Mouse (Mus musculus): ENCODE data around the gene Il18bp. TPM values are rescaled to one million over a fixed set of nuclear protein-coding genes. Genes with fewer than 3 reads are reported as not detected.
"Not testable (repeated sequence)": the region's sequence is repeated elsewhere in the genome, so short reads cannot be mapped to it uniquely, and the experiment has no call there.

The Il18bp gene
- total RNA-seq (2021) = 7.4 and 8.9 TPM in 2 replicates
- long read RNA-seq, partial matches to known transcripts = 9 of 13 reads
- long read RNA-seq, other reads (novel, unspliced or antisense) = 0 of 13 reads

DNA sequence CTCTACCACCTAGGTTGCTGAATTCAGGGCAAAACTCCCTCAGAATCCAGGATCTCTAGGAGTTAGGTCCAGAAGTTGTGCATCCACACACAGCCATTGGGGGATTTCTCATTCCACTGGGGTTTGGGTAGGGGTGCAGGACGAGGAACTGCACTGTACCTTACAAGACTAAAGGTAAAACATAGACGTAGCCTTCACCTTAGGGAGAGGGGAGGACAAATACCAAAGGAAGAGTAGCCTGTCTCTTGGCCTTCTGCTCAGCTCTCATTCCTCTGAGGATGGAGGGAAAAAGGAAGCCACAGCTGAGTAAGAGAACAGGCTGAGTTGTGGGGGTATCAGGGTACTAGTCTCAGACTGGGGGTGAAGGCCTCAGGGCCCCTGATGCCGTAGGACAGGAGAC is at the start of gene Il18bp:
Gene Il18bp, minus strand, starts transcription at position 101 of the 400 bp plus-strand sequence.
- DNase-seq = no peak

DNA sequence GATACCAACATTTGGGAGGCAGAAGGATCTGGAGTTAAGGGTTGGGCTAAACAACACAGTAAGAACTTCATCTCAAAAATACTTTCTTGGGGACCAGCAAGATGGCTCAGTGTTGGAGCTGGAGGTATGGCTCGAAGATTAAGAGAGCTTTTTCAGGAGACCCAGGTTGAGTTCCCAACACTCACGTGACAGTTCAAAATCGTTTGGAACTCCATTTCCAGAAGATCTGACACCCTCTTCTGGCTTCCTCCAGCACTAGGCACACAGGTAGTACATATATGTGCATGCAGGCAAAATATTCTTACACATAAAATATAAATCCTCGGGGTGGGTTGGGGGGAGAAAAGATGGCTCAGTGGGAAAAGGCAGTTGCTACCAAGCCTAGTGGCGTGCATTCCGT is 47.9 kb upstream of the Il18bp start:
- no peak for DNase-seq

- peak; percentile 94 for DNase-seq
Measured at GRCm38 (mm10) chr7:102065046-102065891, 46.8 kb upstream of the Il18bp start, which contains the start of the genes Rnf121, Xndc1 and Xntrpc. Gene Rnf121 (minus strand): TSS chr7:102065469. Gene Xndc1 (plus strand): TSS chr7:102065511. Gene Xntrpc (plus strand): TSS chr7:102065713.

DNA sequence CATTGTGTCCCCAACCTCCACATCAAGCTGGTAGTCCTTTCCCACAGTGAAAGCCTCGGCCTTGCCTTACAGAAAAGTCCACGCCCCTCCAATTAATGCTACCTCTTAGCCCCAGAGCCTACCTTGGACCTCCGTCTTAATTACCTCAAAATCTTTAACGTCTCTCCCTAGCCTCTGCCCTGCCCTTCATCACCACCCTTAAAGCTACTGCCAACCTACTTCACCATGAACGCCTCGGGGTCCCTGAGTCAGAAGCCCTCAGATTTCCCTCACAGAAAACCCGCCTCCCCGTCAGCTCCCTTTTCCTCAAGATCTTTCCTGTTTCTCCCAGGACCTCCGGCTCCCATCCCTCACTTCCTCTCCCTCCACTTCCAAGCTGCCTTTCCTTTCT is 46.2 kb upstream of the Il18bp start:
- no peak for DNase-seq

GRCm38 (mm10) chr7:102063891-102064290 is 45.4 kb upstream of the Il18bp start:
- DNase-seq = no peak

- no peak for DNase-seq
Measured at GRCm38 (mm10) chr7:102062203-102062602, 43.7 kb upstream of the Il18bp start.

DNA sequence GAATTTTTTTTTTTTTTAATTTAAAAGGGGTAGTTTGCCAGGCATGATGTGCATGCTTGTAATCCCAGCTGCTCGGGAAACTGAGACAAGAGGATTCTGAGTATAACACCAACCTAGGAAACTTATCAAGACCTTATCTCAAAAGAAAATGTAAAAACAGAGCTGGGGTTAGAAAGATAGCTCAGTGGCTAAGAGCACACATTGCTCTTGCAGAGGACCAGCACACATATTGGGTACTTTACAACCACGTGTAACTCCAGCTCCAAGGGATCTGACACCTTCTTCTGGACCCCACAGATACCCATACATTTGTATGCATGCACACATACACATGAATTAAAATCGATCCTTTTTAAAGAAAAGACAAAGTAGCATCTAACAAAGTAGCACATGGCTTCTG is 42.9 kb upstream of the Il18bp start:
- DNase-seq = no peak

- not testable (repeated sequence) for DNase-seq
Measured at GRCm38 (mm10) chr7:102048524-102048923, 30.0 kb upstream of the Il18bp start.

GRCm38 (mm10) chr7:102042314-102042713 is 23.8 kb upstream of the Il18bp start:
- no peak for DNase-seq

DNA sequence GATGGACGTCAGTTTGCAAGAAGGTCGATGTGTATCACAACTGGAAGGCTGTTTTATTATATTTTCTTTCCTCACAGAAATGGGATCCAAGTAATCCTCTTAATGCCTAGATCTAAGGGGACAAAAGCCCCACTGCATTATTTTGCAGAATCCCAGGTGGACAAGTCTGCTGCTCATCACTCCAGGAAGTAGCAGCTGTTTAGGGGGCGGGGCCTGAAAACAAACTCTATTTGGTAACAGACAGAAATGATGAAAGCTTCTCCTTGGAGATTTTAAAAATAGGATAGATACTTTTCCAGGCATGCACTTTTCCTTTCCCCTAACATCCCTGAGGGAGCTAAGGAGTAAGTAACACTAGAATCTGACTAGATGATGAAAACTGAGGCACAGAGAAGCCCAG is 18.8 kb upstream of the Il18bp start:
- no peak for DNase-seq

DNA sequence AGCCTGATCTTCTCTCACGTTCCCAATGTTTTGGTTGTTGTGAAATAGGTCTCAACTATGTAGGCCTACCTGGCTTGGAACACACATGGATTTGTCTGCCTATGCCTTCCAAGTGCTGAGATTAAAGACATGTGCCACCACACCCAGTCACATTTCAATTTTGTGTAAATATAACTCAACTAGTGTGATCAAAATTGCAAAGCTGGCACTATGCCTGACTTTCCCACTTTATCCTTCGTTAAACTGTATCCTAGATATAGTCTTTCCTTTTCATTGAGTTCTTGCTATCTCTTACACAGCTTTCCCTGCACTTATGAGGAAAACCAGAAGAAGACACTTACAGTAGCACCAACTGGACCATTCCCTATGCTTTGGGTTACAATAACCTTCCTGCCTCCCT is 17.0 kb upstream of the Il18bp start:
- no peak for DNase-seq

GRCm38 (mm10) chr7:102034904-102035303 is 16.4 kb upstream of the Il18bp start:
- DNase-seq = no peak

- no peak for DNase-seq
Measured at GRCm38 (mm10) chr7:102025187-102026119, 7.0 kb upstream of the Il18bp start.

DNA sequence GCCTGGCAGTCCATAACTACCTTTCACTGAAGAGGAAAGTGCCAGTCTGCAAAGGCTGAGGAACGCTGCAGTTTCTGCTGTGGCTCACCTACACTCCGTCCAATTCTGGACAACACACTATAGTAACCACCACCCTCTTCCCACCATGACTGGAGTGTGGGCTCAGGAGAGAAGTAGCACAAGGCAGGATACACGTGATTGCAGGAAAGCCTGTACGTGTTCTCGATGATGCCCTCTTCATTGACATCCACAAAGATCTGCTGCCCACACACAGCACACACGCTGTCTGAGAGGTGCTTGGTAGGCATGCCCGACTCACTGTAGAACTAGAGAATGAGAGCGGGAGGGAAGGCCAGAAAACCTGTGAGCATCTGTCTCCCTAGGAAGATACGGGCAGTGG is 5.3 kb upstream of the Il18bp start:
- DNase-seq = no peak

GRCm38 (mm10) chr7:102020934-102021333 is 2.4 kb upstream of the Il18bp start:
- DNase-seq = not testable (repeated sequence)

DNA sequence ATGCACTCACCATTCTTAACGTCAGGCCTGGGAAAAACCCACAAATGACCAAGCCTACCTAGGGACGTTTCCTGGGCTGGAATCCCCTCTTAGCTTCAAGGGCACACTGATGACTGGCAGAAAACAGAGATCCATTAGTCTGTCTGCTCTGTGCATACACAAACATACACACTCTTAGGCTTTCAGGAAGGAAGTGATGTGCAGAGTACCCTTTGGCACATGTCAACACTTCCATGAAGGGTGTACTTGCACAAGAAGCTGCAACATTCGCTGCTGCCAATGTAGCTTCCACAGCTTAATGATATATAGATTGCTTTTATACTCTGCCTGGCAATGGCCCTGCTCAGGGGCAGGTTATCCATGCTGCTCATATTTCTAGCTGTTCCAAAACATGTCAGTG is 872 bp upstream of the Il18bp start:
- no peak for DNase-seq

GRCm38 (mm10) chr7:102018034-102018433 is 456 bp downstream of the Il18bp start:
- no peak for DNase-seq

- DNase-seq = no peak
Measured at GRCm38 (mm10) chr7:102017452-102017851, 1.0 kb downstream of the Il18bp start.

GRCm38 (mm10) chr7:102016936-102017335 is 1.6 kb downstream of the Il18bp start:
- DNase-seq = no peak

- no peak for DNase-seq
Measured at GRCm38 (mm10) chr7:102014995-102015394, 3.5 kb downstream of the Il18bp start.

GRCm38 (mm10) chr7:102013416-102013815 is 5.1 kb downstream of the Il18bp start:
- no peak for DNase-seq

DNA sequence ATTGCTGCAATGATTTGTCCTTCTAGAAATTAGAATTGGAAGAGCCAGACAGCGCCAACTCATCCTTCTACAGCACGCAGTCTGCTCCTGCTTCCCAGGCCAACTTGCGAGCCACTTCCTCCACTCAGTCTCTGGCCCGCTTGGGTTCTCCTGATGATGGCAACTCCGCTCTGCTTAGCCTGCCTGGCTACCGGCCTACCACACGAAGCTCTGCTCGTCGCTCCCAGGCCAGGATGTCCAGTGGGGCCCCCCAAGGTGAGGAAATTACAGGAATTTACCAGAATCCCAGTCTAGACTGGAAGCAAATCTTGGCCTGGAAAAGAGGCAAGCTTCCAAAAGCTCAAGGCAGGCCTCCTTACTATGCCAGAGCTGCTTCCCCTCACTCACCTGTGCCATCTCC is 6.6 kb downstream of the Il18bp start:
- no peak for DNase-seq

DNA sequence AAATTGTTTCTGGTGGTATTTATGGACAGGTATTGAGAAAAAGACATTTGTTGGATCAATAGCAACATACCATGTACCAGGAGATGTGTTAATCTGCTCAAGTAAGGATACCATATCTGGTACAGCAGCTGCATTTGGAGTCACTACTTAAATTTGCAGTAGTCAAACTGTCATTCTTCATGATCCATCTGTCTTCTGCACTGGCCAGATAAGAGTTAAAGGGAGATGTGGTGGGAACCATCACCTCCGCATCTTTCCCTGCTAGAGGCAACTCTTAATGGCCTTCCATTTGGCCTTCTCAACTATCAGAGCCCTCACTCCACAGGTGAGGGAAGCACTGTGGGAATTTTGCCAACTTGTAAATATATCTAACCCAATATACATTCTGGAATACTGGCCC is 12.0 kb downstream of the Il18bp start:
- no peak for DNase-seq

Measured in adrenal gland, postnatal 25 days (tissue).